Mouse (Mus musculus) G1E (cell line): ENCODE results near the gene Tmem184c.

Source experiments
- CTCF ChIP-seq: IDR thresholded peaks from 2 replicates; pipeline ENCODE4 v1.5.1; 2012; ENCODE audit warnings: low read depth, low read length, inconsistent platforms, mixed read lengths
- GATA1 ChIP-seq: IDR thresholded peaks from 2 replicates; pipeline ENCODE4 v1.6.1; 2012; ENCODE audit warnings: borderline replicate concordance, low read length, inconsistent platforms, mixed read lengths

DNA sequence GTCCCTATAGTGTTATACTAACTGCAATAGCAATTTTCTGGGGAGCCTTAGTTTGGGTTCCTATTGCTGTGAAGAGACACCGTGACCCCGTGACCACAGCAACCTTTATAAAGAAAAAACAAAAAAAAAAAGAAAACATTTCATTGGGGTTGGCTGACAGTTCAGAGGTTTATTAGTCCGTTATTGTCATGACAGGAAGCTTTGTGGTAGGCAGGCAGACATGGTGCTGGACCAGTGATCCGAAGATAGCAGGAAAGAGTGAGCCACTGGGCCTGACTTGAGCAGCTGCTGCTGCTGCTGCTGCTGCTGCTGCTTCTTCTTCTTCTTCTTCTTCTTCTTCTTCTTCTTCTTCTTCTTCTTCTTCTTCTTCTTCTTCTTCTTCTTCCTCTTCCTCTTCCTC is 26.3 kb downstream of the Tmem184c start:
- TF ChIP-seq GATA1 (no peak), CTCF (no peak)
